In the genomic region with DNA sequence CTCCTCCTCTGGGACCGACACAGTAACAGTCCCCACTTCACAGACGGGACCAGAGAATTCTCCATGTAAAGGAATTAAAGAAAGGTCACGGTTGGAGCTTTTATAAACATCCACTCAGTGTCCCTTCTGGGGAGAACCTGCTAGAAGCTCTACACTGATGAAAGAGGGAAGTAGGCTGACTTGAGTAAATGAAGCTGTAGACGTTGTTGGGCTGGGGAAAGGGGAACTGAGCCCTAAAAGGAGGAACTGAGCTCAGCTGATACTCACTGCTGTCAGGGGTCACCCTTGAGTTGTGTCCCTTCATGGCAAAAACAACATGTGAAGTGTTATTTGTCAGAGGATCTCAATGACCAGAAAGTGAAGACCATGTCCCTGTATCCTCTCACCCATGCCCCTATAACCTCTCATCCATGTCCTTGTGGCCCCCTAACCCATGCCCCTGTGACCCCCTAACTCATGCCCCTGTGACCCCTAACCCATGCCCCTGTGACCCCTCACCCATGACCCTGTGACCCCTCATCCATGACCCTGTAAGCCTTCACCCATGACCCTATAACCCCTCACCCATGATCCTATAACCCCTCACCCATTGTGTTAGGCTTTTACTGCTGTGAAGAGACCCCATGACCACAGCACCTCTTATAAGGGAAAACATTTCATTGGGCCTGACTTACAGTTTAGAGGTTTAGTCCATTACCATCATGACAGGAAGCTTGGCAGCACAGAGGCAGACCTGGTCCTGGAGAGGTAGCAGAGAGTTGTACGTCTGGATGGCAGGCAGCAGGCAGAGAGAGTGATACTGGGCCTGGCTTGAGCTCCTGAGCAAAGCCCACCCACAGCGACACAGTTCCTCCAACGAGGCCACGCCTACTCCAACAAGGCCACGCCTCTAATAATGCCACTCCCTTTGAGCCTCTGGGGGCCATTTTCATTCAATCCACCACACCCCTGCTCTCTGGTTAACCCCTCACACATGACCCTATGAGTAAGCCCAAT, we compare ENCODE assay signal across 11 mouse cellular contexts. TPM values are rescaled to one million over a fixed set of nuclear protein-coding genes. Genes with fewer than 3 reads are reported as not detected.
DNase-seq lines count a peak whose midpoint lies in the region; ATAC-seq and TF ChIP-seq lines count a peak whose summit lies in the region.
"Had no signal": no experiment of that assay in that cellular context is flagged by ENCODE, and none has a peak within 500 bp of the region (broad histone marks: within the 10 kb centered on the region; RNA-seq: fewer than 3 reads in every experiment).

No protein-coding gene starts in this region.

- H3K27ac ChIP-seq in liver, embryonic 14.5 days: 0 out of 2 replicates have a peak overlapping the region, but pooled peaks have one; percentile 8
- peak overlapping the region; percentile 82 for H3K27ac ChIP-seq in small intestine, adult 2 months (ENCODE audit: insufficient read depth, low read depth, low read length)

- ATAC-seq in liver, embryonic 14.5 days (ENCODE audit: insufficient read depth): no peak

- no peak overlapping the region for H3K9ac ChIP-seq in liver, embryonic 14.5 days (replicated peaks)

- H3K4me1 ChIP-seq in liver, embryonic 14.5 days (replicated peaks; ENCODE audit: control insufficient read depth in 2 of 2, insufficient read depth in 2 of 2, low read length in 1 of 2): peaks cover 0 to 13% of the 10 kb centered on the region in 2 experiments; a peak in 1 of 4 replicates
- no peaks in the 10 kb centered on the region; the same call in none of the 2 replicates for H3K4me1 ChIP-seq in small intestine, adult 2 months (ENCODE audit: control insufficient read depth, insufficient read depth, insufficient read length, low read length)

- H3K4me2 ChIP-seq in liver, embryonic 14.5 days (ENCODE audit: low read depth): no peak overlapping the region

- TF ChIP-seq CTCF in liver, embryonic 14.5 days (IDR thresholded peaks at IDR 0.05; ENCODE audit: low read depth): no peak
- TF ChIP-seq CTCF in small intestine, adult 2 months (IDR thresholded peaks at IDR 0.05; ENCODE audit: extremely low read depth, insufficient read length, insufficient replicate concordance, low read depth, low read length): no peak

- no peaks in the 10 kb centered on the region for H3K36me3 ChIP-seq in liver, embryonic 14.5 days (replicated peaks; ENCODE audit: control insufficient read depth, insufficient read depth, low read depth)
- H3K36me3 ChIP-seq in small intestine, adult 2 months (ENCODE audit: control insufficient read depth, insufficient read depth, low read length): no peaks in the 10 kb centered on the region

- no peak for TF ChIP-seq POLR2A in small intestine, adult 2 months (IDR thresholded peaks at IDR 0.05; ENCODE audit: low read depth, low read length)

- no peak overlapping the region for H3K4me3 ChIP-seq in liver, embryonic 14.5 days (ENCODE audit: insufficient read depth in 1 of 2, low read depth in 2 of 2, low read length in 2 of 2)
- no peak overlapping the region for H3K4me3 ChIP-seq in small intestine, adult 2 months (ENCODE audit: low read depth, low read length)
- H3K4me3 ChIP-seq: myocyte had no signal

- no peak for TF ChIP-seq EP300 in liver, embryonic 14.5 days (IDR thresholded peaks at IDR 0.05; ENCODE audit: low read depth)

- H3K27me3 ChIP-seq in liver, embryonic 14.5 days (ENCODE audit: control insufficient read depth, insufficient read depth, low read length): no peaks in the 10 kb centered on the region
- H3K27me3 ChIP-seq in small intestine, adult 2 months (ENCODE audit: control insufficient read depth, insufficient read depth, low read length): no peaks in the 10 kb centered on the region

- peak; percentile 46 for DNase-seq in layer of hippocampus, adult 11-12 months (ENCODE audit: low spot score)
- DNase-seq in layer of hippocampus, adult 18-20 months (ENCODE audit: low spot score in 2 of 2): no peak
- DNase-seq in MEL-GATA-1-ER (ENCODE audit: extremely low read depth, low read depth) (peak; percentile 98), adipocyte (ENCODE audit: low spot score) (no peak)
- peak in 1 of 3 experiments; percentile 49 for DNase-seq in liver, embryonic 14.5 days (ENCODE audit: low read depth in 3 of 3, low spot score in 3 of 3)
- DNase-seq in adrenal gland, postnatal 14 days: no peak
- DNase-seq: cerebellum, postnatal 14 days; retina, postnatal 1 day; thymus, postnatal 14 days had no signal

- 36% methylated on average over 9 of the region's 9 CpGs for WGBS in liver, embryonic 14.5 days (ENCODE audit: insufficient replicate concordance)
- WGBS in small intestine, adult 2 months: 69% methylated on average over 9 of the region's 9 CpGs

- H3K9me3 ChIP-seq in liver, embryonic 14.5 days (ENCODE audit: control insufficient read depth, low read length): no peaks in the 10 kb centered on the region

RNA-seq across cellular contexts. Expression of a gene that starts 10.2 kb away (rescaled TPM):
- 1 to 10 TPM; 2.7 TPM for total RNA-seq in layer of hippocampus, adult 18-20 months (2021)
- 3.4 and 4.3 TPM in 2 replicates for polyA plus RNA-seq in liver, embryonic 14.5 days (2012; rRNA removed)
- polyA plus RNA-seq in liver, embryonic 14.5 days (2014; fragmentation: Nextera tagmentation; extraction: Ambion mirVana): 4.2 and 4.3 TPM in 2 replicates
- 4.7 and 8.3 TPM in 2 replicates for polyA plus RNA-seq in small intestine, adult 2 months (2012; rRNA removed)
- 5.7 and 17.9 TPM in 2 replicates for total RNA-seq in adrenal gland, postnatal 14 days (2021)

RNA-seq across cellular contexts. Expression of a gene that starts 41.7 kb away (rescaled TPM):
- 100 to 1,000 TPM; 164 to 166 TPM for total RNA-seq in layer of hippocampus, adult 18-20 months (2021)
- polyA plus RNA-seq in liver, embryonic 14.5 days (2012; rRNA removed): 0.16 and 0.20 TPM in 2 replicates
- 0.03 and 0.06 TPM in 2 replicates for polyA plus RNA-seq in liver, embryonic 14.5 days (2014; fragmentation: Nextera tagmentation; extraction: Ambion mirVana)
- polyA plus RNA-seq in small intestine, adult 2 months (2012; rRNA removed): 0.44 and 1.7 TPM in 2 replicates
- total RNA-seq in adrenal gland, postnatal 14 days (2021): 5.7 and 6.1 TPM in 2 replicates

Comparison
In these comparisons a context has a peak if more than half of its experiments do, and no peak if none do; other contexts are left out.
1. DNase-seq: peak in layer of hippocampus, adult 11-12 months (single experiment) and MEL-GATA-1-ER (single experiment); none in layer of hippocampus, adult 18-20 months (0 of 2), adrenal gland, postnatal 14 days (single experiment) and adipocyte (single experiment).
2. RNA of a gene that starts 41.7 kb away (total RNA-seq): 164 to 166 TPM in layer of hippocampus, adult 18-20 months; 5.7 to 6.1 TPM in adrenal gland, postnatal 14 days; every median in the first group is over 10 times any median in the second.